Mouse (Mus musculus) E14TG2a.4 (cell line): Measurements from ENCODE around the gene Castor2.

Experiments used
- CTCF ChIP-seq: conservative IDR thresholded peaks from 2 replicates; pipeline ENCODE4 v1.5.1; 2014; ENCODE audit warnings: low read length
- NANOG ChIP-seq: IDR thresholded peaks from 2 replicates; pipeline ENCODE4 v1.6.1; 2014; ENCODE audit warnings: borderline replicate concordance, low read length, mixed read lengths
- POU5F1 ChIP-seq: IDR thresholded peaks from 2 replicates; pipeline ENCODE4 v1.6.1; 2014; ENCODE audit warnings: low read length, borderline replicate concordance

DNA sequence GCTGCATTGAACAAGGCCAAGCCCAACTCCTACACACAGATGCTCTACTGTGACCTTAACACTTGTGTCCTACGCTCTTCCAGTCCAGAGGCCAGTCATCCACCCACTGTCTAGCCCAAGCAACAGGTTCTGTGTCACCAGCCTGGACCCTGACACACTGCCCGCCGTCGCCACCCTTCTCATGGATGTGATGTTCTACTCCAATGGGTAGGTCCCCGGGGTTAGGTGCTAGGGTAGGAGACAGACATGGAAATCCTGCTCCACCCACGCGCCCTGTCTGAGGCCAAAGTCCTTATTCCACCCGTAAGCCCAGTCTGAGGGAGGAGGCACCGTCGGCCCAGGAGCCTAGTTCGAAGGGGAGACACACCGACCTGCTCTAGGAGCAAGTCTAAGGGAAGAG, 36.5 kb downstream of the Castor2 start:
- no peak for TF ChIP-seq CTCF
- no peak for TF ChIP-seq POU5F1
- TF ChIP-seq NANOG = no peak
